Mouse (Mus musculus) spleen, postnatal 14 days (tissue): ENCODE measurements around the gene 3100002H09Rik.

ENCODE experiments used
- DNase-seq, 2 experiments: peaks; one replicate each; pipeline ENCODE4 v3.0.0; 2021 to 2022; ENCODE audit warnings: low spot score in 2 of 2

Gene 3100002H09Rik

DNA sequence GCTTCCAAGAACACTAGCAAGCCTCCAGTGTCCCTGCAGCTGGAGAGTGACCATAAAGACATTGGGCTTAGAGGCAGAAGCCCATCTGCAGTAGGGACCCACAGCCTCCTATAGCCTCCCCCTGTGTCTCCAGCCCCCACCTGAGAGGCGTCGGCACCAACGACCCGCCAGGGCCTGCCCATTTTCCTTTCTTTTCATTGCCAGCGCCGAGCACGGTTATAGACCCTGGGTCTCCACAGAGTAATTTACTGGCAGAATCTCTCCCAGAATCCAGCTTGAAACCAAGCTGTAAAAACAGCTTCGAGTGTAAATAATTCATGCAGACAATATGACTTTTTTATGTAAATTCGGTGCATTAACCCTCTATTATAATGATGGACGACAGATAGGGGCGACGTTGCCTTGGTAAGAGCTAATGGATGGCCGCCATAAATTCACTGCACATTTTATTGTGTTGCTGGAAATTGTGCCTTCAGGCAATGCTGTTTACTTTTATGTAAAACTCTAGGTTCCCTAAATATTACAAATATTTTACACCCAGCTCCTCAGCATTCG is 4.9 kb upstream of the 3100002H09Rik start:
- DNase-seq, result no peak

DNA sequence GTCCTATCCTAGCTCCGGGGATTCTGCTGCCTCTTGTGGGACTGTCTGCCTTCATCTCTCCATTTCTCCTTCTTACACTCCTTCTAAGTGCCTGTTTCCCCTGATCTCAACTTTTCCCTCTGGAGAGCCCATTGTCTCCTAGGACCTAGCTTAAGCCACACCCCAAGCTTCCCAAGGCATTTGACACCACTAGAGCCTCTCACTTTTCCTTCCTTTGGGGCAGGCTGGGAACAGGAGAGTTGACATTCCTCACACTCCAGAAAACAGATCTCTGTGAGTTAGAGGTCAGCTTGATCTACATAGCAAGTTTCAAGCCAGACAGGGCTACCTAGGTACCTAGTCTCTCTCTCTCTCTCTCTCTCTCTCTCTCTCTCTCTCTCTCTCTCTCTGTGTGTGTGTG is 3.6 kb upstream of the 3100002H09Rik start:
- DNase-seq, result no peak

GRCm38 (mm10) chr4:124611768-124612167 is 1.2 kb upstream of the 3100002H09Rik start:
- DNase-seq, result no peak

GRCm38 (mm10) chr4:124610066-124610465 is 537 bp downstream of the 3100002H09Rik start:
- no peak for DNase-seq

- no peak for DNase-seq
These were observed 3.4 kb downstream of the 3100002H09Rik start for GRCm38 (mm10) chr4:124607166-124607565.

DNA sequence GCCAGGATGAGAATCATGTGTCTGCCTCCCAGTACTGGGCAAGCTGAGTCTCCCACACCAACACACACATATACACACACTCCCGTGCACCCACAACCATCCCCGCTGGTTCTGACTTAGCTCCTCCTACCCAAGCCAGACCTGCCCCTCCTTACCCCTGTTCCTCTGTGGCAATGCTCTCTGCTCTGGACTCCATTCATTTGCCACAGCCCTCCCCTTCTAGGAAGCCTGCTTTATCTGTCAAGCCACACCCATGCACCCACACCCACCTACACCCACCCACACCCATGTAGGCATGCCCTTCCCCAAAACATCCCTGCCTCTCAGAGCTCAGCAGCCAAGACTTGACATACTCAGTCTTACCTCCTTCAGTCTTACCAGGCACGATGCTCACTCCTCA is 4.4 kb downstream of the 3100002H09Rik start:
- peak; percentile 10 to 17 for DNase-seq

GRCm38 (mm10) chr4:124605255-124605654 is 5.3 kb downstream of the 3100002H09Rik start:
- DNase-seq, result no peak

GRCm38 (mm10) chr4:124603712-124604111 is 6.9 kb downstream of the 3100002H09Rik start:
- no peak for DNase-seq

DNA sequence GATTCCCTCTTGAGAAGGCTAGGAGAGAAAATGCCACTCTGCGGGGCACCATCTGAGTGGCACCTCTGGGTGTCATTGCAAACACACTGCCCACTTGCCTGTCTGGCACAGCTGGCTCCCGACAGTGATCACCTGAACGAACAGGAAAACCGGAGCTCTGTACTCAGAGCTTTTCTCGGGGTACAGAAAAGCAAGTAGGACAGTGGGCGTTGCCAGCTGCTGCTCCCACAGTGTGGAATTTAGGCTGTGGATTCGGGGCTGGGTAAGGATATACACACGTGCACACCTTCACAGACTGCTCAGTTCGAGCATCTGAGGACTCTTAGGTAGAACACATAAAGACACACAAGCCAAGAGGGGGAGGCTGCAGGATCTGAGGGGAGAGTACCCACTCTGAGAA is 14.7 kb downstream of the 3100002H09Rik start:
- DNase-seq, result no peak

DNA sequence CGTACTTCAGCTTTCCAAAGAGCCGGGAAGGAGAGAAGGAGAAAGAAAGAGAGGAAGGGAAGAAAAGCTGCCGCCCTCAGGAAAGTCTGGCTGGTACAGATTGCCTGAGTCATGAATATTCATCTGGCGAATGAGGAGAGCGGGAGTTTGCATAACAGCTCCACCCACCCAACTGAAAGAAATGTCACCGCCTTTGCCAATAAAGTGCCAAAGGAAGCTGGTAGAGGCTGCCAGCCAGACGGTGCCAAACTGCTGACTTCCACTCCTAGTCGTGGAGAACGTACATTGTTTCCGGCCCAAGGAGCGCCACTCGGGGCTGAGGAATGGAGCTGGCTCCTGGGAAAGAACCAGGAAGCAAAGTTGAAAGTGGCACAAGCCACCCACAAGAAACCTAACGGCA is 15.7 kb downstream of the 3100002H09Rik start:
- DNase-seq, result no peak

DNA sequence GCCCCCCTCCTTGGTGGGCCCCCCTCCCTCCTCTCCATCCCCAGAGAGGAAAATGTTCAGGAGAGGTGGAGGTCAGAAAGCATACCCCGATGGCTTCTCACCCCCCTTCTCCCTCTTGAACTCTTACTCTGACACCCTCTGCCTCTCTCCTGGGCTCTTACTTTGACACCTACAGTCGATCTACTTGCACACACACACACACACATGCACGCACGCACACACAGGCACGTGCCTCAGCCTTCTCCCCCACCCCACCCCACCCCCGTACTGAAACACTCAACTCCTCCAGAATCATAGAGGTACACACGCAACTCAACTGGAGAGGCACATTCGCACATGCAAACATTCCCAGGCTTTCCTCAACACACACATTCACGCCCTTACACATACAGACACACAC is 16.9 kb downstream of the 3100002H09Rik start:
- DNase-seq, result no peak

GRCm38 (mm10) chr4:124593210-124593609 is 17.4 kb downstream of the 3100002H09Rik start:
- DNase-seq, result no peak

DNA sequence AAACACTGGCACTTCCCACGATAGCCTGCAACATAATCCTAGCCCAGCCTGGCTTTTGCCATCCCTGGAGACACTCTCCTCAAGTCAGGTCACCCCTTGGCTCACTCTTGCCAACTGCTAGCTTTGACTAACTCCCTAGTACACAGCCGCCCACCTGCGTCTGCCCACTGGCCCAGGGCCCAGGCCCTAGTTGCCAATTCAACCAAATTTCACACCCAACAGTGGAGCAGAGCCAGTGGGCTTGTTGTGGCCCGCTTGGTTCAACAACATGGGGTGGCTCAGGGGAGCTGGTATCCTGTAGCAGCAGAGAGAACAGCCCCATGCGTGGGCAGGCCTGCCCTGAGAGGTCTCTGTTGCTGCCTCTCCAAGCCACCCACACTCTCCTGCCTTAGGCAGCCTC is 18.4 kb downstream of the 3100002H09Rik start:
- no peak for DNase-seq

- no peak for DNase-seq
These were observed 29.9 kb downstream of the 3100002H09Rik start for GRCm38 (mm10) chr4:124580695-124581094.

- no peak for DNase-seq
These were observed 34.6 kb downstream of the 3100002H09Rik start for GRCm38 (mm10) chr4:124575955-124576445.

- no peak for DNase-seq
These were observed 35.2 kb downstream of the 3100002H09Rik start for GRCm38 (mm10) chr4:124575269-124575954.

DNA sequence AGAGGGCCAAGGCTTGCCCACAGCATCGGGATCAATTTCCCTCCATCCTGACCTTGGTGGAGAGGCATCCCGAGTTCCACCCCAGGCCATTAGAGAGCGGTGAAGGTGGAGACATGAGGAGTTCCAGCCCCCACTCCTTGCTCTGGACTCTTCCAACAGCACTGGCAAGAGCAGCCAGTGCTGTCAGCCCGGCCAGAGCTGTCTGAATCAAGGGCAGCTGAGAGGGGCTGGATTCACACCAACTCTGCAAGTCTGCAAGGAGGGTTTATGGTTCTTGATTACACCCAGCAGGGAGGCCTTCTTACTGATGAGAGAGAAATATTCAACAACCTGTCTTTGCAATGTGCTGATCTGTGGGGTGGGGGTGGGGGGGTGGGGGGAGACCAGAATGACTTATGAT is 37.0 kb downstream of the 3100002H09Rik start:
- no peak for DNase-seq

GRCm38 (mm10) chr4:124570977-124571376 is 39.6 kb downstream of the 3100002H09Rik start:
- DNase-seq, result no peak

DNA sequence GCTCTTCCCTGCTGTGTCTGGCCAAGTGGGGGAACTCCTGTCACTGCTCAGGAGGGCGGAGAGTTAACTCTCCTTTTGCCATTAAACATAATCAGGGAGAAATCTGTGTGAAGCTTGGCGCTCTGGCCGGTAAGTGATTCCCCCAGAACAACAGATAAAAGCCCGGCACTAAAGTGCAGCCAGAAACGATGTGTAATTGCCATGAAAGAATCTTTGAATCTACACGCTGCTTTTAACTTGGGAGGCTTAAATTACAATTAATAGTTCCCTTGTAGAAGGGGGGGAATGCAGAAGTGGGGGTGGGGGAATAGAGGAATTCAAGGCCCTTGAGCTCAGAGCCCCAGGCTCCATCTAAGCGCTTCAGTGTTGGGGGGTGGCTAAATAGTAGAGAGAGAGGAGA is 40.9 kb downstream of the 3100002H09Rik start:
- DNase-seq, result no peak

DNA sequence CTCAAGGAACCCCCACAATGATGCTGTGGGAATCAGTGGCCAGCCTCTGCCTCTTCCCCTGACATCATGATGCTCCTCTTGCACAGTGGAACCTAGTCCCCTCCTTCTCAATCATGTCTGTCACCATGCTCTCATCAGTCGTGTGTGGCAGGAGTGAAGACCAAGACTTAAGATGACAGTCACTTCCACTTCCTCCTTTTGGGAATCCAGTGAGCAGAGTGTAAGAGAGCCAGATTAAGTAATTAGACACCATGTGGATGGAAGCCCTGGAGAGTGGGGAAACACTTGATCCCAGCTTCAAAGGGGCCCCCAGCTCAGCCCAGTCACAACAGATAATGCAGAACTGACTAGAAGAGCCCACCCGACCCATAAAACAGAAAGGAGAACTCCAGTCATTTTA is 47.2 kb downstream of the 3100002H09Rik start:
- DNase-seq, result no peak

DNA sequence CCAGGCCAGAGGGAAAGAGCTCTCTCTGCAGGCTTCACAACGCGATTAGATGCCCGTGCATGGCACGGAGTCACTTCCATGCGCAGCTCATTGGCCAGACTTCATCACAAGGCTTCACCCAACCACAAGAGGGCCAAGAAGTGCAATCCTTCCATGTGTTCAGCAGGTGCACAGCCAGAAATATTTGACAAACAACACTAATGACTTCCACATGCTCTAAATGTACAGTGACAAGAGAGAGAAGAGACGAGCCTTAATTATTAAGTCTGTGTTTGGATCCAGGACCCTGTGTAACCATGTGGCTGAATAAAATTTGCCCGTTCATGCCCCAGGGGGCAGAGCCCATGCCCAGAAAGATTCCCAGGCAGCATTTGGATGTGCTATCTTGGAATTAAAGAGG is 47.9 kb downstream of the 3100002H09Rik start:
- no peak for DNase-seq
